10 mouse cellular contexts compared by ENCODE assay signal in genomic region chr7:109231307-109231706, GRCm38 (mm10). TPM values are rescaled to one million over a fixed set of nuclear protein-coding genes. Genes with fewer than 3 reads are reported as not detected.
A peak's percentile ranks its signal among the peaks of the same experiment; 100 is the strongest.
DNase-seq lines count a peak whose midpoint lies in the region; ATAC-seq lines count a peak whose summit lies in the region.
"Had no signal": no experiment of that assay in that cellular context is flagged by ENCODE, and none has a peak within 500 bp of the region (broad histone marks: within the 10 kb centered on the region; RNA-seq: fewer than 3 reads in every experiment).

No protein-coding gene starts in this region.

- no peaks in the 10 kb centered on the region for H3K36me3 ChIP-seq in forebrain, embryonic 11.5 days (ENCODE audit: control insufficient read depth, insufficient read depth, low read length)
- H3K36me3 ChIP-seq in hindbrain, embryonic 15.5 days, result no peaks in the 10 kb centered on the region
- no peaks in the 10 kb centered on the region for H3K36me3 ChIP-seq in midbrain, embryonic 16.5 days (ENCODE audit: control insufficient read depth, insufficient read depth, low read length)
- H3K36me3 ChIP-seq: heart, embryonic 12.5 days had no signal

- intact Hi-C loops in left cerebral cortex, postnatal 25 days (cut with DNase I), result loop anchor here (5.0 kb wide), 1 partner anchor 191 kb away; no protein-coding TSS in a partner anchor

- no peaks in the 10 kb centered on the region for H3K9me3 ChIP-seq in forebrain, embryonic 11.5 days (ENCODE audit: control insufficient read depth, low read length)
- no peaks in the 10 kb centered on the region for H3K9me3 ChIP-seq in hindbrain, embryonic 15.5 days
- H3K9me3 ChIP-seq in midbrain, embryonic 16.5 days (replicated peaks; ENCODE audit: control insufficient read depth, low read length, poor library complexity, severe bottlenecking), result no peaks in the 10 kb centered on the region
- H3K9me3 ChIP-seq: heart, embryonic 12.5 days had no signal

- peak; percentile 11; the same call in 1 of the 2 replicates for ATAC-seq in frontal cortex, adult (ENCODE audit: low TSS enrichment)
- peak; percentile 14 for ATAC-seq in forebrain, embryonic 11.5 days (replicated peaks; ENCODE audit: low FRiP score)
- ATAC-seq in hindbrain, embryonic 15.5 days (ENCODE audit: low FRiP score, low read depth), result peak; percentile 16; the same call in 1 of the 2 replicates
- peak; percentile 57 for ATAC-seq in midbrain, embryonic 16.5 days
- ATAC-seq: inflammation-experienced regulatory T-cells, adult 6 months had no signal

- WGBS in forebrain, embryonic 11.5 days, result 49% methylated on average over 5 of the region's 5 CpGs
- 63% methylated on average over 5 of the region's 5 CpGs for WGBS in hindbrain, embryonic 15.5 days
- 19% methylated on average over 5 of the region's 5 CpGs for WGBS in midbrain, embryonic 16.5 days

- peaks cover 11% of the 10 kb centered on the region; the same call in 1 of the 2 replicates for H3K27me3 ChIP-seq in forebrain, embryonic 11.5 days (ENCODE audit: control insufficient read depth, insufficient read depth, low read length)
- 0 out of 2 replicates have a peak, but pooled peaks cover 3% of the 10 kb centered on the region for H3K27me3 ChIP-seq in hindbrain, embryonic 15.5 days
- no peaks in the 10 kb centered on the region for H3K27me3 ChIP-seq in midbrain, embryonic 16.5 days (ENCODE audit: control insufficient read depth, insufficient read depth, low read depth, low read length)

- H3K9ac ChIP-seq in forebrain, embryonic 11.5 days (ENCODE audit: low read length), result no peak overlapping the region
- no peak overlapping the region for H3K9ac ChIP-seq in hindbrain, embryonic 15.5 days
- no peak overlapping the region for H3K9ac ChIP-seq in midbrain, embryonic 16.5 days (ENCODE audit: low read depth, low read length)
- H3K9ac ChIP-seq: heart, embryonic 12.5 days had no signal

- no peak overlapping the region for H3K4me2 ChIP-seq in forebrain, embryonic 11.5 days (ENCODE audit: low read depth, low read length, severe bottlenecking)
- no peak overlapping the region for H3K4me2 ChIP-seq in hindbrain, embryonic 15.5 days
- H3K4me2 ChIP-seq in midbrain, embryonic 16.5 days (ENCODE audit: low read length), result no peak overlapping the region
- H3K4me2 ChIP-seq: heart, embryonic 12.5 days had no signal

- no peak overlapping the region for H3K4me3 ChIP-seq in forebrain, embryonic 11.5 days (ENCODE audit: low read depth, low read length)
- no peak overlapping the region for H3K4me3 ChIP-seq in hindbrain, embryonic 15.5 days
- H3K4me3 ChIP-seq in midbrain, embryonic 16.5 days (ENCODE audit: low read depth, low read length), result no peak overlapping the region
- H3K4me3 ChIP-seq: heart, embryonic 12.5 days had no signal

- H3K27ac ChIP-seq in forebrain, embryonic 11.5 days (ENCODE audit: low read depth, low read length), result peak overlapping the region; percentile 41; the same call in 1 of the 2 replicates
- 0 out of 2 replicates have a peak overlapping the region, but pooled peaks have one; percentile 17 for H3K27ac ChIP-seq in hindbrain, embryonic 15.5 days (replicated peaks)
- peak overlapping the region; percentile 65 for H3K27ac ChIP-seq in midbrain, embryonic 16.5 days (ENCODE audit: low read length)

- DNase-seq in frontal cortex, adult 2 months (ENCODE audit: extremely low spot score in 1 of 2, low spot score in 1 of 2), result no peak
- DNase-seq in forebrain, embryonic 11.5 days (ENCODE audit: low spot score), result peak; percentile 51
- no peak for DNase-seq in cerebellum, adult 11-12 months
- no peak for DNase-seq in left cerebral cortex, postnatal 25 days (ENCODE audit: low spot score in 2 of 2)
- DNase-seq in cerebellum, adult 11 months, result no peak

- peaks cover 32% of the 10 kb centered on the region for H3K4me1 ChIP-seq in forebrain, embryonic 11.5 days (replicated peaks; ENCODE audit: control insufficient read depth, insufficient read depth, low read length)
- peaks cover 13% of the 10 kb centered on the region for H3K4me1 ChIP-seq in hindbrain, embryonic 15.5 days (replicated peaks)
- H3K4me1 ChIP-seq in midbrain, embryonic 16.5 days (ENCODE audit: control insufficient read depth, insufficient read depth, low read length), result peaks cover 6% of the 10 kb centered on the region; the same call in 1 of the 2 replicates
- H3K4me1 ChIP-seq: heart, embryonic 12.5 days had no signal

RNA-seq across cellular contexts. Expression of gene Lmo1, which starts 56.3 kb away (rescaled TPM):
- polyA plus RNA-seq in frontal cortex, adult 2 months (2012; rRNA removed), result 35.1 and 35.6 TPM in 2 replicates
- 114 and 145 TPM in 2 replicates for polyA plus RNA-seq in forebrain, embryonic 11.5 days (2014; fragmentation: Nextera tagmentation; extraction: Ambion mirVana)
- polyA plus RNA-seq in hindbrain, embryonic 15.5 days (2015; fragmentation: Nextera tagmentation; extraction: Ambion mirVana), result 59.5 and 78.0 TPM in 2 replicates
- polyA plus RNA-seq in midbrain, embryonic 16.5 days (2015; fragmentation: Nextera tagmentation; extraction: Ambion mirVana), result 101 and 126 TPM in 2 replicates
- 10 to 100 TPM; 12.0 to 19.0 TPM for total RNA-seq in left cerebral cortex, postnatal 25 days (2021)
- polyA plus RNA-seq: inflammation-experienced regulatory T-cells, adult 6 months had no signal
